Mouse (Mus musculus): ENCODE data around the gene Faap100.

- TF ChIP-seq ZNF384 (IDR thresholded peaks at IDR 0.05; ENCODE audit: low read depth, low read length): no peak
- TF ChIP-seq CHD2 (IDR thresholded peaks at IDR 0.05; ENCODE audit: low read depth, low read length): no peak
- TF ChIP-seq HCFC1 (IDR thresholded peaks at IDR 0.05; ENCODE audit: borderline replicate concordance, insufficient read depth, low read length): no peak
These were observed 18.5 kb downstream of the Faap100 start for GRCm38 (mm10) chr11:120360062-120360461.
